16 mouse cellular contexts compared by ENCODE assay signal in genomic region chr14:22294371-22294770, GRCm38 (mm10).
A peak's percentile ranks its signal among the peaks of the same experiment; 100 is the strongest.
DNase-seq lines count a peak whose midpoint lies in the region; ATAC-seq and TF ChIP-seq lines count a peak whose summit lies in the region.
"Had no signal": no experiment of that assay in that cellular context is flagged by ENCODE, and none has a peak within 500 bp of the region (broad histone marks: within the 10 kb centered on the region; RNA-seq: fewer than 3 reads in every experiment).

No protein-coding gene starts in this region.

- WGBS in hindbrain, postnatal 0 days, result 90% methylated on average over 4 of the region's 4 CpGs
- WGBS in hindbrain, embryonic 14.5 days, result 87% methylated on average over 4 of the region's 4 CpGs
- WGBS in lung, adult 2 months, result 79% methylated on average over 4 of the region's 4 CpGs
- 88% methylated on average over 4 of the region's 4 CpGs for WGBS in forebrain, postnatal 0 days

- H3K27me3 ChIP-seq in hindbrain, postnatal 0 days (ENCODE audit: insufficient read depth, low read length), result no peaks in the 10 kb centered on the region
- no peaks in the 10 kb centered on the region for H3K27me3 ChIP-seq in hindbrain, embryonic 14.5 days (ENCODE audit: control insufficient read depth, insufficient read depth, low read length)
- no peaks in the 10 kb centered on the region for H3K27me3 ChIP-seq in E14TG2a.4 (ENCODE audit: insufficient read depth, low read length)
- H3K27me3 ChIP-seq in forebrain, postnatal 0 days (ENCODE audit: insufficient read depth, low read length), result no peaks in the 10 kb centered on the region
- H3K27me3 ChIP-seq: midbrain, embryonic 15.5 days had no signal

- no peaks in the 10 kb centered on the region for H3K4me1 ChIP-seq in hindbrain, postnatal 0 days (ENCODE audit: insufficient read depth, low read length)
- 0 out of 2 replicates have a peak, but pooled peaks cover 5% of the 10 kb centered on the region for H3K4me1 ChIP-seq in hindbrain, embryonic 14.5 days (replicated peaks; ENCODE audit: control insufficient read depth, insufficient read depth, low read length)
- no peaks in the 10 kb centered on the region; the same call in 1 of the 2 replicates for H3K4me1 ChIP-seq in lung, adult 2 months (ENCODE audit: control insufficient read depth, insufficient read depth, low read length)
- no peaks in the 10 kb centered on the region for H3K4me1 ChIP-seq in E14TG2a.4 (replicated peaks; ENCODE audit: low read depth, low read length)
- no peaks in the 10 kb centered on the region for H3K4me1 ChIP-seq in forebrain, postnatal 0 days (ENCODE audit: insufficient read depth)
- H3K4me1 ChIP-seq: midbrain, embryonic 15.5 days had no signal

- DNase-seq in hindbrain, postnatal 0 days (ENCODE audit: low spot score), result no peak
- DNase-seq in hindbrain, embryonic 14.5 days (ENCODE audit: low spot score), result no peak
- DNase-seq in lung, adult 2 months, result no peak
- DNase-seq in lung, adult 18-20 months, result no peak
- no peak for DNase-seq in forebrain, postnatal 0 days
- DNase-seq in gastrocnemius, adult 8-10 months (ENCODE audit: low spot score in 2 of 2), result no peak
- DNase-seq: cerebellum, adult 9-11 months; embryo, embryonic 11 days; kidney, adult 11 months; layer of hippocampus, postnatal 36 days; right cerebral cortex, postnatal 14 days had no signal

- no peak overlapping the region for H3K27ac ChIP-seq in hindbrain, postnatal 0 days
- no peak overlapping the region for H3K27ac ChIP-seq in hindbrain, embryonic 14.5 days
- no peak overlapping the region for H3K27ac ChIP-seq in forebrain, postnatal 0 days (ENCODE audit: low read depth, low read length)
- H3K27ac ChIP-seq: midbrain, embryonic 15.5 days had no signal

- peak; percentile 40; the same call in 1 of the 2 replicates for TF ChIP-seq CTCF in hindbrain, postnatal 0 days (IDR thresholded peaks at IDR 0.05; ENCODE audit: low read depth)
- TF ChIP-seq CTCF in lung, adult 2 months (IDR thresholded peaks at IDR 0.05; ENCODE audit: insufficient read depth, low read length), result peak; percentile 44; the same call in 1 of the 2 replicates
- 0 out of 2 replicates have a peak, but pooled peaks have one; percentile 6 for TF ChIP-seq CTCF in E14TG2a.4 (conservative IDR thresholded peaks at IDR 0.05; ENCODE audit: low read length)
- TF ChIP-seq CTCF in forebrain, postnatal 0 days (IDR thresholded peaks at IDR 0.05; ENCODE audit: low read depth), result no peak

- no peak for TF ChIP-seq POLR2A in lung, adult 2 months (IDR thresholded peaks at IDR 0.05; ENCODE audit: borderline replicate concordance, extremely low read depth, low read depth, low read length)

- H3K4me2 ChIP-seq in hindbrain, postnatal 0 days (ENCODE audit: low read depth, low read length), result no peak overlapping the region
- no peak overlapping the region for H3K4me2 ChIP-seq in hindbrain, embryonic 14.5 days (replicated peaks)
- no peak overlapping the region for H3K4me2 ChIP-seq in forebrain, postnatal 0 days (ENCODE audit: low read depth)
- H3K4me2 ChIP-seq: heart, embryonic 11.5 days; midbrain, embryonic 15.5 days had no signal

- H3K4me3 ChIP-seq in hindbrain, postnatal 0 days (ENCODE audit: low read length), result no peak overlapping the region
- no peak overlapping the region for H3K4me3 ChIP-seq in hindbrain, embryonic 14.5 days (replicated peaks; ENCODE audit: low read length)
- H3K4me3 ChIP-seq in lung, adult 2 months (replicated peaks; ENCODE audit: extremely low read depth, low read depth, low read length), result no peak overlapping the region
- H3K4me3 ChIP-seq in E14TG2a.4 (replicated peaks; ENCODE audit: low read length), result no peak overlapping the region
- H3K4me3 ChIP-seq in forebrain, postnatal 0 days (ENCODE audit: low read depth, low read length), result no peak overlapping the region
- H3K4me3 ChIP-seq: midbrain, embryonic 15.5 days had no signal

- no peak overlapping the region for H3K9ac ChIP-seq in hindbrain, postnatal 0 days (replicated peaks; ENCODE audit: low read length)
- no peak overlapping the region for H3K9ac ChIP-seq in hindbrain, embryonic 14.5 days
- H3K9ac ChIP-seq in forebrain, postnatal 0 days, result no peak overlapping the region
- H3K9ac ChIP-seq: midbrain, embryonic 15.5 days had no signal

- ATAC-seq in hindbrain, postnatal 0 days, result no peak
- ATAC-seq in hindbrain, embryonic 14.5 days (ENCODE audit: low FRiP score), result no peak
- peak; percentile 35; the same call in 1 of the 2 replicates for ATAC-seq in megakaryocyte, adult 5-6 weeks (ENCODE audit: poor library complexity, severe bottlenecking)
- ATAC-seq in forebrain, postnatal 0 days, result no peak
- ATAC-seq: forebrain, embryonic 14.5 days; midbrain, embryonic 15.5 days had no signal

- H3K36me3 ChIP-seq in hindbrain, postnatal 0 days (ENCODE audit: insufficient read depth, low read length), result no peaks in the 10 kb centered on the region
- H3K36me3 ChIP-seq in hindbrain, embryonic 14.5 days (replicated peaks; ENCODE audit: control insufficient read depth, insufficient read depth), result no peaks in the 10 kb centered on the region
- H3K36me3 ChIP-seq in E14TG2a.4 (ENCODE audit: insufficient read depth, low read length), result no peaks in the 10 kb centered on the region
- no peaks in the 10 kb centered on the region for H3K36me3 ChIP-seq in forebrain, postnatal 0 days (ENCODE audit: insufficient read depth)
- H3K36me3 ChIP-seq: midbrain, embryonic 15.5 days had no signal

- H3K9me3 ChIP-seq in hindbrain, postnatal 0 days (ENCODE audit: low read length), result no peaks in the 10 kb centered on the region
- no peaks in the 10 kb centered on the region for H3K9me3 ChIP-seq in hindbrain, embryonic 14.5 days (ENCODE audit: control insufficient read depth, low read length)
- no peaks in the 10 kb centered on the region for H3K9me3 ChIP-seq in E14TG2a.4 (ENCODE audit: low read length)
- H3K9me3 ChIP-seq in forebrain, postnatal 0 days (ENCODE audit: low read length), result no peaks in the 10 kb centered on the region
- H3K9me3 ChIP-seq: midbrain, embryonic 15.5 days had no signal
